9 mouse cellular contexts compared by ENCODE assay signal in the genomic region with DNA sequence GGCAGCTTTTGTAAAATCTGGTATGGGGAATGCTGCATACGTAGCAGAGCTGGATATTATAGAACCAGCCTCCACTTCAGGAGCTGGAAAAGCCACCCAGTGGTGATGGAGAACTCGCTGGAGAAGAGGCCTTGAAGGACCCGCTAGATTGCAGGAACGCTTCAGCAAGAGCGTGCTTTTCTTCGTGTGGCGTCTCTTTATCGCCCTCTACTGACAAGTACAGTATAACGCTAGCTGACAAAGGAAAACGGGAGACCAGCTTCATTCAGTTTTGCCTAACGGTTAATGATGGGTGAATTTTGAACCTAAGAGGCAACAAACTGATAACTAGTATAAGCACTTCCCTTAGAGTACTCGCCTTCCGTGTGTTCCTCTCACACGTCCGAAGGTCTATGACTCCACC. TPM values are rescaled to one million over a fixed set of nuclear protein-coding genes. Genes with fewer than 3 reads are reported as not detected.
DNase-seq lines count a peak whose midpoint lies in the region; ATAC-seq and TF ChIP-seq lines count a peak whose summit lies in the region.
"Had no signal": no experiment of that assay in that cellular context is flagged by ENCODE, and none has a peak within 500 bp of the region (broad histone marks: within the 10 kb centered on the region; RNA-seq: fewer than 3 reads in every experiment).

No protein-coding gene starts in this region.

- H3K4me3 ChIP-seq in C2C12 (ENCODE audit: insufficient read depth, poor library complexity, severe bottlenecking) = no peak overlapping the region
- H3K4me3 ChIP-seq in heart, embryonic 10.5 days = peak overlapping the region; percentile 23; the same call in 1 of the 2 replicates
- H3K4me3 ChIP-seq in kidney, embryonic 15.5 days (replicated peaks) = no peak overlapping the region
- no peak overlapping the region for H3K4me3 ChIP-seq in liver, embryonic 14.5 days (ENCODE audit: insufficient read depth in 1 of 2, low read depth in 2 of 2, low read length in 2 of 2)

- no peaks in the 10 kb centered on the region for H3K27me3 ChIP-seq in C2C12 (ENCODE audit: control insufficient read depth, insufficient read depth, insufficient read length)
- H3K27me3 ChIP-seq in heart, embryonic 10.5 days (ENCODE audit: insufficient read depth, poor library complexity, severe bottlenecking) = no peaks in the 10 kb centered on the region
- H3K27me3 ChIP-seq in kidney, embryonic 15.5 days = no peaks in the 10 kb centered on the region
- H3K27me3 ChIP-seq in liver, embryonic 14.5 days (ENCODE audit: control insufficient read depth, insufficient read depth, low read length) = no peaks in the 10 kb centered on the region

- H3K4me2 ChIP-seq in kidney, embryonic 15.5 days = no peak overlapping the region
- no peak overlapping the region for H3K4me2 ChIP-seq in liver, embryonic 14.5 days (ENCODE audit: low read depth)

- no peaks in the 10 kb centered on the region for H3K9me3 ChIP-seq in heart, embryonic 10.5 days
- H3K9me3 ChIP-seq in kidney, embryonic 15.5 days (replicated peaks) = no peaks in the 10 kb centered on the region
- H3K9me3 ChIP-seq in liver, embryonic 14.5 days (ENCODE audit: control insufficient read depth, low read length) = no peaks in the 10 kb centered on the region

- peak; percentile 49 for TF ChIP-seq CTCF in C2C12 (IDR thresholded peaks at IDR 0.05; ENCODE audit: control insufficient read depth, insufficient read depth, insufficient read length)
- peak; percentile 71 for TF ChIP-seq CTCF in liver, embryonic 14.5 days (IDR thresholded peaks at IDR 0.05; ENCODE audit: low read depth)

- DNase-seq in NIH3T3 (ENCODE audit: low read depth) = peak; percentile 82
- DNase-seq in cerebellum, postnatal 36 days = peak; percentile 33 to 50
- peak; percentile 88 for DNase-seq in heart, embryonic 10.5 days (ENCODE audit: low spot score)
- peak in 2 of 3 experiments; percentile 24 to 35 for DNase-seq in liver, embryonic 14.5 days (ENCODE audit: low read depth in 3 of 3, low spot score in 3 of 3)
- no peak for DNase-seq in urinary bladder, postnatal 36 days (ENCODE audit: low spot score in 2 of 2)

- ATAC-seq in kidney, embryonic 15.5 days (replicated peaks; ENCODE audit: low FRiP score) = peak; percentile 67; the same call in 1 of the 2 replicates
- no peak for ATAC-seq in liver, embryonic 14.5 days (ENCODE audit: insufficient read depth)
- peak; percentile 71; the same call in 1 of the 2 replicates for ATAC-seq in neutrophil, adult 5-6 weeks (ENCODE audit: extremely low read depth, insufficient number of reproducible peaks, low FRiP score, poor library complexity, severe bottlenecking)

- no peak overlapping the region for H3ac ChIP-seq in C2C12 (ENCODE audit: control insufficient read depth, insufficient read length, low read depth)

- peak overlapping the region; percentile 47; the same call in 1 of the 2 replicates for H3K27ac ChIP-seq in heart, embryonic 10.5 days
- H3K27ac ChIP-seq in kidney, embryonic 15.5 days = no peak overlapping the region
- H3K27ac ChIP-seq in liver, embryonic 14.5 days = no peak overlapping the region

- no peak overlapping the region for H3K9ac ChIP-seq in kidney, embryonic 15.5 days
- no peak overlapping the region for H3K9ac ChIP-seq in liver, embryonic 14.5 days (replicated peaks)

- H3K79me2 ChIP-seq in C2C12 (ENCODE audit: control insufficient read depth, insufficient read depth) = no peaks in the 10 kb centered on the region

- no peaks in the 10 kb centered on the region for H3K36me3 ChIP-seq in C2C12 (ENCODE audit: control insufficient read depth, insufficient read depth)
- no peaks in the 10 kb centered on the region for H3K36me3 ChIP-seq in heart, embryonic 10.5 days
- no peaks in the 10 kb centered on the region for H3K36me3 ChIP-seq in kidney, embryonic 15.5 days
- no peaks in the 10 kb centered on the region for H3K36me3 ChIP-seq in liver, embryonic 14.5 days (replicated peaks; ENCODE audit: control insufficient read depth, insufficient read depth, low read depth)

- H3K4me1 ChIP-seq in heart, embryonic 10.5 days = peaks cover 7% of the 10 kb centered on the region; the same call in 1 of the 2 replicates
- no peaks in the 10 kb centered on the region; the same call in 1 of the 2 replicates for H3K4me1 ChIP-seq in kidney, embryonic 15.5 days
- H3K4me1 ChIP-seq in liver, embryonic 14.5 days (replicated peaks; ENCODE audit: control insufficient read depth in 2 of 2, insufficient read depth in 2 of 2, low read length in 1 of 2) = peaks cover 0 to 2% of the 10 kb centered on the region in 2 experiments; a peak in 1 of 4 replicates

- TF ChIP-seq EP300 in liver, embryonic 14.5 days (IDR thresholded peaks at IDR 0.05; ENCODE audit: low read depth) = no peak

- H3K79me3 ChIP-seq in C2C12 (ENCODE audit: low read depth) = no peaks in the 10 kb centered on the region

- 3% methylated on average over 15 of the region's 15 CpGs for WGBS in heart, embryonic 10.5 days
- WGBS in kidney, embryonic 15.5 days = 2% methylated on average over 15 of the region's 15 CpGs
- 2% methylated on average over 15 of the region's 15 CpGs for WGBS in liver, embryonic 14.5 days (ENCODE audit: insufficient replicate concordance)

TF ChIP-seq in C2C12, 6 proteins besides CTCF, POLR2A, EP300 and RAD21:
- no peak for TF ChIP-seq USF1 (IDR thresholded peaks at IDR 0.05; ENCODE audit: low read depth)
- TF ChIP-seq MYOD1 (IDR thresholded peaks at IDR 0.05; ENCODE audit: control insufficient read depth, insufficient read length, low read depth) = no peak
- no peak for TF ChIP-seq CEBPB (IDR thresholded peaks at IDR 0.05; ENCODE audit: low read depth)
- TF ChIP-seq FOSL1 (IDR thresholded peaks at IDR 0.05; ENCODE audit: insufficient read depth, low read length, poor library complexity, severe bottlenecking) = no peak
- no peak for TF ChIP-seq MAX (IDR thresholded peaks at IDR 0.05)
- no peak for TF ChIP-seq MYOG (IDR thresholded peaks at IDR 0.05; ENCODE audit: control insufficient read depth, extremely low read depth, insufficient read length)

RNA-seq across cellular contexts. Expression of a gene that starts 9.0 kb away (rescaled TPM):
- 1.2 TPM for polyA plus RNA-seq in C2C12 (2012; fragmentation: generic; extraction: Trizol)
- polyA plus RNA-seq in heart, embryonic 10.5 days (2016; fragmentation: Nextera tagmentation; extraction: Ambion mirVana) = 2.6 and 3.0 TPM in 2 replicates
- 5.9 and 6.2 TPM in 2 replicates for polyA plus RNA-seq in kidney, embryonic 15.5 days (2015; fragmentation: Nextera tagmentation; extraction: Ambion mirVana)
- 0.09 and 0.11 TPM in 2 replicates for polyA plus RNA-seq in liver, embryonic 14.5 days (2012; rRNA removed)
- 0.03 and 0.04 TPM in 2 replicates for polyA plus RNA-seq in liver, embryonic 14.5 days (2014; fragmentation: Nextera tagmentation; extraction: Ambion mirVana)
- 0.12 and 0.25 TPM in 2 replicates for total RNA-seq in neutrophil, adult 5-6 weeks (2017)

RNA-seq across cellular contexts. Expression of a gene that starts 35.6 kb away (rescaled TPM):
- not detected for polyA plus RNA-seq in C2C12 (2012; fragmentation: generic; extraction: Trizol)
- polyA plus RNA-seq in heart, embryonic 10.5 days (2016; fragmentation: Nextera tagmentation; extraction: Ambion mirVana) = 1.5 and 1.9 TPM in 2 replicates
- 1.1 and 1.4 TPM in 2 replicates for polyA plus RNA-seq in kidney, embryonic 15.5 days (2015; fragmentation: Nextera tagmentation; extraction: Ambion mirVana)
- polyA plus RNA-seq in liver, embryonic 14.5 days (2012; rRNA removed) = 4.0 and 6.9 TPM in 2 replicates
- 8.0 and 11.0 TPM in 2 replicates for polyA plus RNA-seq in liver, embryonic 14.5 days (2014; fragmentation: Nextera tagmentation; extraction: Ambion mirVana)
- not detected in 2 replicates for total RNA-seq in neutrophil, adult 5-6 weeks (2017)
- total RNA-seq: heart, postnatal 14 days had no signal

RNA-seq across cellular contexts. Expression of a gene that starts 58.7 kb away (rescaled TPM):
- polyA plus RNA-seq in C2C12 (2012; fragmentation: generic; extraction: Trizol) = 2.9 TPM
- 26.3 and 29.7 TPM in 2 replicates for polyA plus RNA-seq in heart, embryonic 10.5 days (2016; fragmentation: Nextera tagmentation; extraction: Ambion mirVana)
- polyA plus RNA-seq in kidney, embryonic 15.5 days (2015; fragmentation: Nextera tagmentation; extraction: Ambion mirVana) = 39.2 and 41.8 TPM in 2 replicates
- 1.4 and 2.1 TPM in 2 replicates for polyA plus RNA-seq in liver, embryonic 14.5 days (2012; rRNA removed)
- polyA plus RNA-seq in liver, embryonic 14.5 days (2014; fragmentation: Nextera tagmentation; extraction: Ambion mirVana) = 5.4 and 6.2 TPM in 2 replicates
- 28.0 and 36.5 TPM in 2 replicates for total RNA-seq in neutrophil, adult 5-6 weeks (2017)

Comparison
In these comparisons a context has a peak if more than half of its experiments do, and no peak if none do; other contexts are left out.
1. DNase-seq: peak in NIH3T3 (single experiment), cerebellum, postnatal 36 days (2 of 2), heart, embryonic 10.5 days (single experiment) and liver, embryonic 14.5 days (2 of 3); none in urinary bladder, postnatal 36 days (0 of 2).